Mouse (Mus musculus) bone marrow, adult 2 months (tissue): ENCODE results near the gene Prkaca.

Experiments used
- CTCF ChIP-seq: fragments of 200-500 bp; IDR thresholded peaks from 2 replicates; pipeline ENCODE4 v1.5.1; 2011; ENCODE audit warnings: low read length, control low read depth; ENCODE audit not compliant: control insufficient read depth, insufficient read depth
- POLR2A ChIP-seq: fragments of 200-500 bp; IDR thresholded peaks from 2 replicates; pipeline ENCODE4 v1.6.1; 2011; ENCODE audit warnings: low read depth, mild to moderate bottlenecking, control low read depth, low read length, borderline replicate concordance; ENCODE audit not compliant: control insufficient read depth

- TF ChIP-seq CTCF (no peak), POLR2A (no peak)
Measured at GRCm38 (mm10) chr8:84029272-84029671, 56.5 kb downstream of the Prkaca start.
